Mouse (Mus musculus): ENCODE measurements around the gene Slc6a15.

GRCm38 (mm10) chr10:103402171-103402570 is 34.6 kb downstream of the Slc6a15 start:
- TF ChIP-seq ZMIZ1 (IDR thresholded peaks at IDR 0.05; ENCODE audit: low read depth, low read length) (no peak), EP300 (IDR thresholded peaks at IDR 0.05; ENCODE audit: low read depth in 1 of 2, low read length in 2 of 2) (no peak), BHLHE40 (IDR thresholded peaks at IDR 0.05; ENCODE audit: borderline replicate concordance, low read depth, low read length) (no peak), GATA1 (IDR thresholded peaks at IDR 0.05; ENCODE audit: low read depth, low read length) (no peak), CTCF (IDR thresholded peaks at IDR 0.05 in 2 of 3, conservative IDR thresholded peaks at IDR 0.05 in 1 of 3; ENCODE audit: control insufficient read depth in 1 of 3, insufficient read depth in 1 of 3, low read depth in 2 of 3, low read length in 3 of 3, poor library complexity in 1 of 3, severe bottlenecking in 1 of 3) (peak in 2 of 3 experiments; percentile 28 to 43; a peak in 4 of 6 replicates)
